ENCODE assay signal across 12 mouse cellular contexts in genomic region chr15:97111320-97112192, GRCm38 (mm10). TPM values are rescaled to one million over a fixed set of nuclear protein-coding genes. Genes with fewer than 3 reads are reported as not detected.
DNase-seq lines count a peak whose midpoint lies in the region; ATAC-seq and TF ChIP-seq lines count a peak whose summit lies in the region.
"Had no signal": no experiment of that assay in that cellular context is flagged by ENCODE, and none has a peak within 500 bp of the region (broad histone marks: within the 10 kb centered on the region; RNA-seq: fewer than 3 reads in every experiment).

No protein-coding gene starts in this region.

- H3K36me3 ChIP-seq in intestine, embryonic 15.5 days = no peaks in the 10 kb centered on the region
- no peaks in the 10 kb centered on the region for H3K36me3 ChIP-seq in intestine, postnatal 0 days (ENCODE audit: control insufficient read depth, insufficient read depth)
- no peaks in the 10 kb centered on the region for H3K36me3 ChIP-seq in embryonic facial prominence, embryonic 11.5 days (replicated peaks; ENCODE audit: control insufficient read depth, insufficient read depth, low read depth, low read length)
- no peaks in the 10 kb centered on the region for H3K36me3 ChIP-seq in limb, embryonic 12.5 days
- no peaks in the 10 kb centered on the region for H3K36me3 ChIP-seq in forebrain, embryonic 11.5 days (ENCODE audit: control insufficient read depth, insufficient read depth, low read length)
- H3K36me3 ChIP-seq: forebrain, embryonic 12.5 days had no signal

- no peaks in the 10 kb centered on the region for H3K9me3 ChIP-seq in intestine, embryonic 15.5 days
- no peaks in the 10 kb centered on the region for H3K9me3 ChIP-seq in intestine, postnatal 0 days (ENCODE audit: control insufficient read depth)
- no peaks in the 10 kb centered on the region for H3K9me3 ChIP-seq in embryonic facial prominence, embryonic 11.5 days (replicated peaks; ENCODE audit: control insufficient read depth, low read length)
- H3K9me3 ChIP-seq in limb, embryonic 12.5 days = no peaks in the 10 kb centered on the region
- H3K9me3 ChIP-seq in forebrain, embryonic 11.5 days (ENCODE audit: control insufficient read depth, low read length) = no peaks in the 10 kb centered on the region
- H3K9me3 ChIP-seq: forebrain, embryonic 12.5 days had no signal

- ATAC-seq in intestine, embryonic 15.5 days = no peak
- no peak for ATAC-seq in intestine, postnatal 0 days
- 0 out of 2 replicates have a peak, but pooled peaks have one; percentile 44 for ATAC-seq in embryonic facial prominence, embryonic 11.5 days (replicated peaks; ENCODE audit: insufficient number of reproducible peaks, low FRiP score, low TSS enrichment, low read depth)
- peak; percentile 64; the same call in 1 of the 2 replicates for ATAC-seq in limb, embryonic 12.5 days (ENCODE audit: insufficient number of reproducible peaks, insufficient read depth, low FRiP score, low TSS enrichment, low read depth)
- ATAC-seq in forebrain, embryonic 11.5 days (replicated peaks; ENCODE audit: low FRiP score) = no peak
- ATAC-seq: inflammation-experienced regulatory T-cells, adult 6 months had no signal

- DNase-seq in NIH3T3 (ENCODE audit: low read depth) = peak; percentile 69
- DNase-seq in embryonic facial prominence, embryonic 11.5 days (ENCODE audit: low spot score) = peak; percentile 80
- DNase-seq in forebrain, embryonic 11.5 days (ENCODE audit: low spot score) = no peak
- no peak for DNase-seq in cerebellum, adult 11-12 months
- DNase-seq: cerebellum, adult 9-11 months; lung, adult 2 months; right cerebral cortex, postnatal 14 days had no signal

- 0 out of 2 replicates have a peak, but pooled peaks cover 3% of the 10 kb centered on the region for H3K4me1 ChIP-seq in intestine, embryonic 15.5 days (replicated peaks)
- no peaks in the 10 kb centered on the region for H3K4me1 ChIP-seq in intestine, postnatal 0 days (replicated peaks; ENCODE audit: control insufficient read depth, insufficient read depth, low read length)
- H3K4me1 ChIP-seq in embryonic facial prominence, embryonic 11.5 days (ENCODE audit: control insufficient read depth, insufficient read depth, low read length) = no peaks in the 10 kb centered on the region
- peaks cover 45% of the 10 kb centered on the region for H3K4me1 ChIP-seq in limb, embryonic 12.5 days (replicated peaks)
- no peaks in the 10 kb centered on the region for H3K4me1 ChIP-seq in forebrain, embryonic 11.5 days (replicated peaks; ENCODE audit: control insufficient read depth, insufficient read depth, low read length)
- H3K4me1 ChIP-seq: forebrain, embryonic 12.5 days had no signal

- no peak for TF ChIP-seq CTCF in intestine, postnatal 0 days (IDR thresholded peaks at IDR 0.05; ENCODE audit: low read depth)

- no peak overlapping the region for H3K4me3 ChIP-seq in intestine, embryonic 15.5 days (replicated peaks)
- no peak overlapping the region for H3K4me3 ChIP-seq in intestine, postnatal 0 days (ENCODE audit: low read depth, low read length)
- no peak overlapping the region for H3K4me3 ChIP-seq in embryonic facial prominence, embryonic 11.5 days (ENCODE audit: low read depth, low read length)
- no peak overlapping the region for H3K4me3 ChIP-seq in limb, embryonic 12.5 days (replicated peaks)
- H3K4me3 ChIP-seq in forebrain, embryonic 11.5 days (ENCODE audit: low read depth, low read length) = no peak overlapping the region
- H3K4me3 ChIP-seq: forebrain, embryonic 12.5 days had no signal

- no peak overlapping the region for H3K4me2 ChIP-seq in intestine, embryonic 15.5 days (replicated peaks)
- H3K4me2 ChIP-seq in intestine, postnatal 0 days (replicated peaks; ENCODE audit: low read depth) = no peak overlapping the region
- no peak overlapping the region for H3K4me2 ChIP-seq in embryonic facial prominence, embryonic 11.5 days (ENCODE audit: low read depth, low read length)
- H3K4me2 ChIP-seq in limb, embryonic 12.5 days = peak overlapping the region; percentile 21; the same call in 1 of the 2 replicates
- no peak overlapping the region for H3K4me2 ChIP-seq in forebrain, embryonic 11.5 days (ENCODE audit: low read depth, low read length, severe bottlenecking)
- H3K4me2 ChIP-seq: forebrain, embryonic 12.5 days had no signal

- WGBS in intestine, embryonic 15.5 days = 54% methylated on average over 11 of the region's 11 CpGs
- WGBS in intestine, postnatal 0 days = 58% methylated on average over 11 of the region's 11 CpGs
- WGBS in embryonic facial prominence, embryonic 11.5 days = 46% methylated on average over 11 of the region's 11 CpGs
- WGBS in limb, embryonic 12.5 days = 25% methylated on average over 11 of the region's 11 CpGs
- 73% methylated on average over 11 of the region's 11 CpGs for WGBS in forebrain, embryonic 11.5 days

- no peaks in the 10 kb centered on the region for H3K27me3 ChIP-seq in intestine, embryonic 15.5 days (replicated peaks)
- no peaks in the 10 kb centered on the region for H3K27me3 ChIP-seq in intestine, postnatal 0 days (replicated peaks; ENCODE audit: control insufficient read depth, insufficient read depth, low read length)
- no peaks in the 10 kb centered on the region for H3K27me3 ChIP-seq in embryonic facial prominence, embryonic 11.5 days (ENCODE audit: control insufficient read depth, insufficient read depth, low read length)
- H3K27me3 ChIP-seq in limb, embryonic 12.5 days = no peaks in the 10 kb centered on the region
- H3K27me3 ChIP-seq in forebrain, embryonic 11.5 days (ENCODE audit: control insufficient read depth, insufficient read depth, low read length) = no peaks in the 10 kb centered on the region
- H3K27me3 ChIP-seq: forebrain, embryonic 12.5 days had no signal

- 0 out of 2 replicates have a peak overlapping the region, but pooled peaks have one; percentile 22 for H3K27ac ChIP-seq in intestine, embryonic 15.5 days
- no peak overlapping the region; the same call in 1 of the 2 replicates for H3K27ac ChIP-seq in intestine, postnatal 0 days (ENCODE audit: low read depth, low read length)
- peak overlapping the region; percentile 78 for H3K27ac ChIP-seq in embryonic facial prominence, embryonic 11.5 days (replicated peaks; ENCODE audit: low read depth, low read length)
- peak overlapping the region; percentile 93 for H3K27ac ChIP-seq in limb, embryonic 12.5 days
- H3K27ac ChIP-seq in forebrain, embryonic 11.5 days (ENCODE audit: low read depth, low read length) = no peak overlapping the region
- H3K27ac ChIP-seq: forebrain, embryonic 12.5 days had no signal

- no peak overlapping the region for H3K9ac ChIP-seq in intestine, embryonic 15.5 days
- H3K9ac ChIP-seq in intestine, postnatal 0 days (ENCODE audit: low read depth, low read length) = no peak overlapping the region
- H3K9ac ChIP-seq in embryonic facial prominence, embryonic 11.5 days (replicated peaks; ENCODE audit: low read length) = no peak overlapping the region
- no peak overlapping the region; the same call in 1 of the 2 replicates for H3K9ac ChIP-seq in limb, embryonic 12.5 days (replicated peaks)
- H3K9ac ChIP-seq in forebrain, embryonic 11.5 days (ENCODE audit: low read length) = no peak overlapping the region
- H3K9ac ChIP-seq: forebrain, embryonic 12.5 days had no signal

RNA-seq across cellular contexts. Expression of gene Slc38a4, which starts 55.8 kb away (rescaled TPM):
- 42.9 and 50.5 TPM in 2 replicates for polyA plus RNA-seq in intestine, embryonic 15.5 days (2015; fragmentation: Nextera tagmentation; extraction: Ambion mirVana)
- 8.8 and 11.4 TPM in 2 replicates for polyA plus RNA-seq in intestine, postnatal 0 days (2015; fragmentation: Nextera tagmentation; extraction: Ambion mirVana)
- polyA plus RNA-seq in embryonic facial prominence, embryonic 11.5 days (2014; fragmentation: Nextera tagmentation; extraction: Ambion mirVana) = 61.2 and 71.1 TPM in 2 replicates
- 57.7 and 66.8 TPM in 2 replicates for polyA plus RNA-seq in limb, embryonic 12.5 days (2016; fragmentation: Nextera tagmentation; extraction: Ambion mirVana)
- polyA plus RNA-seq in forebrain, embryonic 11.5 days (2014; fragmentation: Nextera tagmentation; extraction: Ambion mirVana) = 20.5 TPM in 2 replicates
- polyA plus RNA-seq: inflammation-experienced regulatory T-cells, adult 6 months had no signal

Comparison
In these comparisons a context has a peak if more than half of its experiments do, and no peak if none do; other contexts are left out.
1. H3K27ac ChIP-seq: peak in intestine, embryonic 15.5 days (single experiment), embryonic facial prominence, embryonic 11.5 days (single experiment) and limb, embryonic 12.5 days (single experiment); none in intestine, postnatal 0 days (single experiment) and forebrain, embryonic 11.5 days (single experiment).
2. ATAC-seq: peak in embryonic facial prominence, embryonic 11.5 days (single experiment) and limb, embryonic 12.5 days (single experiment); none in intestine, embryonic 15.5 days (single experiment), intestine, postnatal 0 days (single experiment) and forebrain, embryonic 11.5 days (single experiment).
3. DNase-seq: peak in NIH3T3 (single experiment) and embryonic facial prominence, embryonic 11.5 days (single experiment); none in forebrain, embryonic 11.5 days (single experiment) and cerebellum, adult 11-12 months (single experiment).